Mouse (Mus musculus): Measurements from ENCODE around the gene Pla2g4c. TPM values are rescaled to one million over a fixed set of nuclear protein-coding genes. Genes with fewer than 3 reads are reported as not detected.

Pla2g4c gene
- polyA plus RNA-seq, 1 experiment from 2014 or later: 1.7 TPM

GRCm38 (mm10) chr7:13293878-13294855 lies 30.3 kb upstream of the Pla2g4c start:
- peaks cover 7% of the 10 kb centered on the region; the same call in 1 of the 2 replicates for H3K36me3 ChIP-seq (ENCODE audit: control insufficient read depth, insufficient read depth, low read length)
- H3K9me3 ChIP-seq (ENCODE audit: control insufficient read depth, low read length): no peaks in the 10 kb centered on the region
- H3K27me3 ChIP-seq (ENCODE audit: control insufficient read depth, insufficient read depth, low read length): no peaks in the 10 kb centered on the region
- H3K4me1 ChIP-seq (replicated peaks; ENCODE audit: control insufficient read depth, insufficient read depth, low read length): no peaks in the 10 kb centered on the region
- no peak overlapping the region for H3K27ac ChIP-seq (ENCODE audit: low read depth, low read length)
- no peak overlapping the region for H3K4me3 ChIP-seq (ENCODE audit: low read depth, low read length)
- no peak overlapping the region for H3K4me2 ChIP-seq (replicated peaks; ENCODE audit: low read depth, low read length)
- H3K9ac ChIP-seq (ENCODE audit: low read depth, low read length): no peak overlapping the region
- 91% methylated on average over 11 of the region's 11 CpGs for WGBS
- ATAC-seq (ENCODE audit: low FRiP score) (no peak), DNase-seq (ENCODE audit: low spot score) (no peak)

- Histone ChIP-seq H3K27me3 (ENCODE audit: control insufficient read depth, insufficient read depth, low read length) (no peaks in the 10 kb centered on the region), H3K36me3 (ENCODE audit: control insufficient read depth, insufficient read depth, low read length) (peaks cover 7% of the 10 kb centered on the region; the same call in 1 of the 2 replicates), H3K4me2 (replicated peaks; ENCODE audit: low read depth, low read length) (no peak overlapping the region), H3K27ac (ENCODE audit: low read depth, low read length) (no peak overlapping the region), H3K4me1 (replicated peaks; ENCODE audit: control insufficient read depth, insufficient read depth, low read length) (no peaks in the 10 kb centered on the region), H3K4me3 (ENCODE audit: low read depth, low read length) (no peak overlapping the region), H3K9me3 (ENCODE audit: control insufficient read depth, low read length) (no peaks in the 10 kb centered on the region), H3K9ac (ENCODE audit: low read depth, low read length) (no peak overlapping the region)
- WGBS: 89% methylated on average over 7 of the region's 7 CpGs
- DNase-seq (ENCODE audit: low spot score) (no peak), ATAC-seq (ENCODE audit: low FRiP score) (no peak)
Observed at GRCm38 (mm10) chr7:13295256-13295655, 29.2 kb upstream of the Pla2g4c start.

GRCm38 (mm10) chr7:13297636-13298035 lies 26.8 kb upstream of the Pla2g4c start:
- WGBS: 91% methylated on average over 1 of the region's 1 CpGs
- Histone ChIP-seq H3K36me3 (ENCODE audit: control insufficient read depth, insufficient read depth, low read length) (peaks cover 10% of the 10 kb centered on the region; the same call in 1 of the 2 replicates), H3K27ac (ENCODE audit: low read depth, low read length) (no peak overlapping the region)

GRCm38 (mm10) chr7:13298821-13299220 lies 25.6 kb upstream of the Pla2g4c start:
- Histone ChIP-seq H3K36me3 (ENCODE audit: control insufficient read depth, insufficient read depth, low read length) (peaks cover 10% of the 10 kb centered on the region; the same call in 1 of the 2 replicates), H3K27me3 (ENCODE audit: control insufficient read depth, insufficient read depth, low read length) (no peaks in the 10 kb centered on the region), H3K9me3 (ENCODE audit: control insufficient read depth, low read length) (no peaks in the 10 kb centered on the region), H3K4me2 (replicated peaks; ENCODE audit: low read depth, low read length) (no peak overlapping the region), H3K4me3 (ENCODE audit: low read depth, low read length) (no peak overlapping the region), H3K27ac (ENCODE audit: low read depth, low read length) (no peak overlapping the region), H3K9ac (ENCODE audit: low read depth, low read length) (no peak overlapping the region), H3K4me1 (replicated peaks; ENCODE audit: control insufficient read depth, insufficient read depth, low read length) (no peaks in the 10 kb centered on the region)
- DNase-seq (ENCODE audit: low spot score) (no peak), ATAC-seq (ENCODE audit: low FRiP score) (no peak)
- WGBS: 89% methylated on average over 5 of the region's 5 CpGs

More at GRCm38 (mm10) chr7:13297636-13298035, 26.8 kb upstream of the Pla2g4c start:
- ATAC-seq (ENCODE audit: low FRiP score): no peak
- no peaks in the 10 kb centered on the region for H3K4me1 ChIP-seq (replicated peaks; ENCODE audit: control insufficient read depth, insufficient read depth, low read length)
- H3K4me2 ChIP-seq (replicated peaks; ENCODE audit: low read depth, low read length): no peak overlapping the region
- H3K4me3 ChIP-seq (ENCODE audit: low read depth, low read length): no peak overlapping the region
- H3K9ac ChIP-seq (ENCODE audit: low read depth, low read length): no peak overlapping the region
- DNase-seq (ENCODE audit: low spot score): no peak
- no peaks in the 10 kb centered on the region for H3K9me3 ChIP-seq (ENCODE audit: control insufficient read depth, low read length)
- no peaks in the 10 kb centered on the region for H3K27me3 ChIP-seq (ENCODE audit: control insufficient read depth, insufficient read depth, low read length)

GRCm38 (mm10) chr7:13301643-13302042 lies 22.8 kb upstream of the Pla2g4c start:
- WGBS: 100% methylated on average over 1 of the region's 1 CpGs
- no peak for ATAC-seq (ENCODE audit: low FRiP score)
- H3K4me1 ChIP-seq (replicated peaks; ENCODE audit: control insufficient read depth, insufficient read depth, low read length): no peaks in the 10 kb centered on the region

GRCm38 (mm10) chr7:13302780-13303179 lies 21.7 kb upstream of the Pla2g4c start:
- Histone ChIP-seq H3K27ac (ENCODE audit: low read depth, low read length) (no peak overlapping the region), H3K4me3 (ENCODE audit: low read depth, low read length) (no peak overlapping the region), H3K27me3 (ENCODE audit: control insufficient read depth, insufficient read depth, low read length) (no peaks in the 10 kb centered on the region), H3K4me2 (replicated peaks; ENCODE audit: low read depth, low read length) (no peak overlapping the region), H3K9ac (ENCODE audit: low read depth, low read length) (no peak overlapping the region), H3K9me3 (ENCODE audit: control insufficient read depth, low read length) (no peaks in the 10 kb centered on the region), H3K4me1 (replicated peaks; ENCODE audit: control insufficient read depth, insufficient read depth, low read length) (no peaks in the 10 kb centered on the region), H3K36me3 (ENCODE audit: control insufficient read depth, insufficient read depth, low read length) (peaks cover 10% of the 10 kb centered on the region; the same call in 1 of the 2 replicates)
- WGBS: 90% methylated on average over 2 of the region's 2 CpGs
- no peak for ATAC-seq (ENCODE audit: low FRiP score)
- no peak for DNase-seq (ENCODE audit: low spot score)

More at GRCm38 (mm10) chr7:13301643-13302042, 22.8 kb upstream of the Pla2g4c start:
- Histone ChIP-seq H3K36me3 (ENCODE audit: control insufficient read depth, insufficient read depth, low read length) (peaks cover 9% of the 10 kb centered on the region; the same call in 1 of the 2 replicates), H3K4me3 (ENCODE audit: low read depth, low read length) (no peak overlapping the region), H3K27ac (ENCODE audit: low read depth, low read length) (no peak overlapping the region), H3K9me3 (ENCODE audit: control insufficient read depth, low read length) (no peaks in the 10 kb centered on the region), H3K9ac (ENCODE audit: low read depth, low read length) (no peak overlapping the region), H3K4me2 (replicated peaks; ENCODE audit: low read depth, low read length) (no peak overlapping the region), H3K27me3 (ENCODE audit: control insufficient read depth, insufficient read depth, low read length) (no peaks in the 10 kb centered on the region)
- DNase-seq (ENCODE audit: low spot score): no peak

- Histone ChIP-seq H3K9me3 (ENCODE audit: control insufficient read depth, low read length) (no peaks in the 10 kb centered on the region), H3K9ac (ENCODE audit: low read depth, low read length) (no peak overlapping the region), H3K27me3 (ENCODE audit: control insufficient read depth, insufficient read depth, low read length) (no peaks in the 10 kb centered on the region), H3K4me2 (replicated peaks; ENCODE audit: low read depth, low read length) (no peak overlapping the region), H3K27ac (ENCODE audit: low read depth, low read length) (no peak overlapping the region), H3K4me3 (ENCODE audit: low read depth, low read length) (no peak overlapping the region), H3K4me1 (replicated peaks; ENCODE audit: control insufficient read depth, insufficient read depth, low read length) (no peaks in the 10 kb centered on the region), H3K36me3 (ENCODE audit: control insufficient read depth, insufficient read depth, low read length) (peaks cover 10% of the 10 kb centered on the region; the same call in 1 of the 2 replicates)
- no peak for ATAC-seq (ENCODE audit: low FRiP score)
- no peak for DNase-seq (ENCODE audit: low spot score)
Observed at GRCm38 (mm10) chr7:13303372-13303771, 21.1 kb upstream of the Pla2g4c start.

GRCm38 (mm10) chr7:13309407-13309806 lies 15.0 kb upstream of the Pla2g4c start:
- H3K9ac ChIP-seq (ENCODE audit: low read depth, low read length): no peak overlapping the region
- ATAC-seq (ENCODE audit: low FRiP score) (no peak), DNase-seq (ENCODE audit: low spot score) (no peak)
- H3K36me3 ChIP-seq (ENCODE audit: control insufficient read depth, insufficient read depth, low read length): peaks cover 15% of the 10 kb centered on the region; the same call in 1 of the 2 replicates
- H3K27ac ChIP-seq (ENCODE audit: low read depth, low read length): no peak overlapping the region
- no peak overlapping the region for H3K4me2 ChIP-seq (replicated peaks; ENCODE audit: low read depth, low read length)
- H3K9me3 ChIP-seq (ENCODE audit: control insufficient read depth, low read length): no peaks in the 10 kb centered on the region
- no peaks in the 10 kb centered on the region for H3K4me1 ChIP-seq (replicated peaks; ENCODE audit: control insufficient read depth, insufficient read depth, low read length)
- WGBS: 97% methylated on average over 2 of the region's 2 CpGs
- no peaks in the 10 kb centered on the region for H3K27me3 ChIP-seq (ENCODE audit: control insufficient read depth, insufficient read depth, low read length)
- no peak overlapping the region for H3K4me3 ChIP-seq (ENCODE audit: low read depth, low read length)
